Mouse (Mus musculus): Measurements from ENCODE around the gene Cpn2. TPM values are rescaled to one million over a fixed set of nuclear protein-coding genes. Genes with fewer than 3 reads are reported as not detected.

Cpn2 gene
- 0.10 and 0.12 TPM in 2 replicates for polyA plus RNA-seq (2012; rRNA removed)

GRCm38 (mm10) chr16:30267359-30267758 lies at the start of gene Cpn2:
Cpn2 (minus strand) TSS chr16:30267499.

GRCm38 (mm10) chr16:30310647-30311046 lies 43.3 kb upstream of the Cpn2 start, which contains the start of gene Gp5:
Gp5 (minus strand) TSS chr16:30310779.

DNA sequence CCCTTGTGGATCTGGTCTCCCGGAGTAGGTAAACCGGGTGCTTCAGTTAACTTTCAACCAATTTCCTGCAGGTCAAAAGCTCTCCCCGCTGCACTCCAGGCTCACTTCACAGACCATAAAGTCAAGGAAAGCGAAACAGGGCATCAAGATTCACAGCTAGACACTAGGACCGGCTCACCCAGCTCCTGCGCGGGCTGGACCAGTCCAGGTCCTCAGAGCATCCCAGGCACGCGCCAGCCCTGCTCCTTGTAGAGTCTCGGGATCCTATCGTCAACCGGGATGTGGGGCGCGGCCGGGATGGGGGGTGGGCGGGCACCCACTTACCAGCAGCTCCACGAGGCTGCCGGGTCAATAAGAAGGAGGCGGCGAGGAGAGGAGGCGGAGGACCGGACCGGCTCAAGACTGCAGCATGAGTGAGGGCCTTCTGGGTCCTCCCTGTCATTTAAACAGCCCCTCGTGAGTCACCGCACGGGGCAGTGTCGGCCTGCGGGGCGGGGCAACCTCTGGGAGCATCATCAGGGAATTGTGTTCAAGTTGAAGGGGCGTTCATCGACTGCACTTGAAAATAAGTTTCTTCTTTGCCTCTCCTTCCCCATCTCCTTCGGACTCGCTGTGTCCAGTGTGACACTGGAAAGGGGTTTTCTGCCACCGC lies 15.7 kb upstream of the Cpn2 start, which contains the start of gene Lrrc15:
Gene Lrrc15 (minus strand): TSS at position 413 of the 652 bp plus-strand sequence.

Other genes with a start within 250 kb of the Cpn2 start
- gene Hes1, start 203.1 kb downstream of the Cpn2 start, polyA plus RNA-seq (2012; rRNA removed) = 75.9 and 86.7 TPM in 2 replicates
- 0.36 and 0.65 TPM in 2 replicates for gene Lrrc15, start 15.8 kb upstream of the Cpn2 start, polyA plus RNA-seq (2012; rRNA removed)
- gene Gp5, start 43.3 kb upstream of the Cpn2 start, polyA plus RNA-seq (2012; rRNA removed) = 2.0 and 3.1 TPM in 2 replicates
- gene Atp13a3, start 138.5 kb upstream of the Cpn2 start, polyA plus RNA-seq (2012; rRNA removed) = 22.9 and 35.1 TPM in 2 replicates